Mouse (Mus musculus): ENCODE measurements around the gene Rfc1. TPM values are rescaled to one million over a fixed set of nuclear protein-coding genes. Genes with fewer than 3 reads are reported as not detected.

Gene Rfc1
- 72.1 and 73.1 TPM in 2 replicates for polyA plus RNA-seq (2014; fragmentation: Nextera tagmentation; extraction: Ambion mirVana)

GRCm38 (mm10) chr5:65335298-65336074, at the start of gene Rfc1:
Gene Rfc1 (minus strand): TSS chr5:65335670.
- H3K4me1 ChIP-seq (ENCODE audit: control insufficient read depth, insufficient read depth, low read length) = peaks cover 3% of the 10 kb centered on the region; the same call in 1 of the 2 replicates
- H3K27ac ChIP-seq (ENCODE audit: low read depth, low read length) = peak within 1 kb of the TSS; percentile 77; the same call in 1 of the 2 replicates
- under 1% methylated on average over 65 of the region's 65 CpGs for WGBS (ENCODE audit: insufficient replicate concordance)
- H3K4me2 ChIP-seq = peak within 1 kb of the TSS; percentile 85
- ATAC-seq (replicated peaks; ENCODE audit: insufficient number of reproducible peaks, low FRiP score, low TSS enrichment) = peak; percentile 91
- no peaks in the 10 kb centered on the region for H3K27me3 ChIP-seq (ENCODE audit: control insufficient read depth, insufficient read depth, low read length)
- peak within 1 kb of the TSS; percentile 83 for H3K4me3 ChIP-seq (ENCODE audit: low read depth, low read length)
- no peaks in the 10 kb centered on the region for H3K9me3 ChIP-seq (replicated peaks; ENCODE audit: control insufficient read depth, low read length)
- H3K9ac ChIP-seq (ENCODE audit: low read depth, low read length) = peak within 1 kb of the TSS; percentile 85
- H3K36me3 ChIP-seq (ENCODE audit: control insufficient read depth, insufficient read depth, low read length) = no peaks in the 10 kb centered on the region; the same call in 1 of the 2 replicates

- no peak overlapping the region for H3K4me3 ChIP-seq (ENCODE audit: low read depth, low read length)
These were observed 39.3 kb upstream of the Rfc1 start for GRCm38 (mm10) chr5:65374746-65375145.

GRCm38 (mm10) chr5:65371551-65371950, 36.1 kb upstream of the Rfc1 start:
- no peaks in the 10 kb centered on the region for H3K36me3 ChIP-seq (ENCODE audit: control insufficient read depth, insufficient read depth, low read length)
- no peak overlapping the region for H3K4me2 ChIP-seq
- no peaks in the 10 kb centered on the region for H3K4me1 ChIP-seq (ENCODE audit: control insufficient read depth, insufficient read depth, low read length)
- no peak overlapping the region for H3K27ac ChIP-seq (ENCODE audit: low read depth, low read length)
- H3K27me3 ChIP-seq (ENCODE audit: control insufficient read depth, insufficient read depth, low read length) = no peaks in the 10 kb centered on the region
- no peaks in the 10 kb centered on the region for H3K9me3 ChIP-seq (replicated peaks; ENCODE audit: control insufficient read depth, low read length)
- no peak overlapping the region for H3K9ac ChIP-seq (ENCODE audit: low read depth, low read length)
- 92% methylated on average over 7 of the region's 7 CpGs for WGBS (ENCODE audit: insufficient replicate concordance)
- ATAC-seq (replicated peaks; ENCODE audit: insufficient number of reproducible peaks, low FRiP score, low TSS enrichment) = no peak
- H3K4me3 ChIP-seq (ENCODE audit: low read depth, low read length) = no peak overlapping the region

More at GRCm38 (mm10) chr5:65374746-65375145, 39.3 kb upstream of the Rfc1 start:
- H3K27ac ChIP-seq (ENCODE audit: low read depth, low read length) = no peak overlapping the region
- H3K9me3 ChIP-seq (replicated peaks; ENCODE audit: control insufficient read depth, low read length) = no peaks in the 10 kb centered on the region
- H3K27me3 ChIP-seq (ENCODE audit: control insufficient read depth, insufficient read depth, low read length) = no peaks in the 10 kb centered on the region
- no peaks in the 10 kb centered on the region for H3K36me3 ChIP-seq (ENCODE audit: control insufficient read depth, insufficient read depth, low read length)
- no peak for ATAC-seq (replicated peaks; ENCODE audit: insufficient number of reproducible peaks, low FRiP score, low TSS enrichment)
- no peak overlapping the region for H3K9ac ChIP-seq (ENCODE audit: low read depth, low read length)
- no peak overlapping the region for H3K4me2 ChIP-seq
- H3K4me1 ChIP-seq (ENCODE audit: control insufficient read depth, insufficient read depth, low read length) = no peaks in the 10 kb centered on the region
- 80% methylated on average over 7 of the region's 7 CpGs for WGBS (ENCODE audit: insufficient replicate concordance)

- 68% methylated on average over 11 of the region's 11 CpGs for WGBS (ENCODE audit: insufficient replicate concordance)
- H3K4me2 ChIP-seq = no peak overlapping the region
- no peak for ATAC-seq (replicated peaks; ENCODE audit: insufficient number of reproducible peaks, low FRiP score, low TSS enrichment)
- H3K4me3 ChIP-seq (ENCODE audit: low read depth, low read length) = no peak overlapping the region
- no peaks in the 10 kb centered on the region for H3K36me3 ChIP-seq (ENCODE audit: control insufficient read depth, insufficient read depth, low read length)
- H3K4me1 ChIP-seq (ENCODE audit: control insufficient read depth, insufficient read depth, low read length) = no peaks in the 10 kb centered on the region
- H3K27ac ChIP-seq (ENCODE audit: low read depth, low read length) = no peak overlapping the region
- H3K9ac ChIP-seq (ENCODE audit: low read depth, low read length) = no peak overlapping the region
- H3K27me3 ChIP-seq (ENCODE audit: control insufficient read depth, insufficient read depth, low read length) = no peaks in the 10 kb centered on the region
- no peaks in the 10 kb centered on the region for H3K9me3 ChIP-seq (replicated peaks; ENCODE audit: control insufficient read depth, low read length)
These were observed 32.4 kb upstream of the Rfc1 start for GRCm38 (mm10) chr5:65367837-65368236.

- no peaks in the 10 kb centered on the region for H3K27me3 ChIP-seq (ENCODE audit: control insufficient read depth, insufficient read depth, low read length)
- H3K36me3 ChIP-seq (ENCODE audit: control insufficient read depth, insufficient read depth, low read length) = no peaks in the 10 kb centered on the region
- no peaks in the 10 kb centered on the region for H3K4me1 ChIP-seq (ENCODE audit: control insufficient read depth, insufficient read depth, low read length)
- WGBS (ENCODE audit: insufficient replicate concordance) = 81% methylated on average over 3 of the region's 3 CpGs
- ATAC-seq (replicated peaks; ENCODE audit: insufficient number of reproducible peaks, low FRiP score, low TSS enrichment) = no peak
- H3K9me3 ChIP-seq (replicated peaks; ENCODE audit: control insufficient read depth, low read length) = no peaks in the 10 kb centered on the region
- H3K27ac ChIP-seq (ENCODE audit: low read depth, low read length) = no peak overlapping the region
- H3K9ac ChIP-seq (ENCODE audit: low read depth, low read length) = no peak overlapping the region
- no peak overlapping the region for H3K4me2 ChIP-seq
- no peak overlapping the region for H3K4me3 ChIP-seq (ENCODE audit: low read depth, low read length)
These were observed 22.3 kb upstream of the Rfc1 start for GRCm38 (mm10) chr5:65357771-65358170.

- no peak overlapping the region for H3K4me3 ChIP-seq (ENCODE audit: low read depth, low read length)
- no peak for ATAC-seq (replicated peaks; ENCODE audit: insufficient number of reproducible peaks, low FRiP score, low TSS enrichment)
- H3K9me3 ChIP-seq (replicated peaks; ENCODE audit: control insufficient read depth, low read length) = no peaks in the 10 kb centered on the region
- whole genome bisulfite sequencing (ENCODE audit: insufficient replicate concordance) = 77% methylated on average over 6 of the region's 6 CpGs
- H3K9ac ChIP-seq (ENCODE audit: low read depth, low read length) = no peak overlapping the region
- no peaks in the 10 kb centered on the region for H3K4me1 ChIP-seq (ENCODE audit: control insufficient read depth, insufficient read depth, low read length)
- H3K27ac ChIP-seq (ENCODE audit: low read depth, low read length) = no peak overlapping the region
- no peaks in the 10 kb centered on the region for H3K27me3 ChIP-seq (ENCODE audit: control insufficient read depth, insufficient read depth, low read length)
- H3K36me3 ChIP-seq (ENCODE audit: control insufficient read depth, insufficient read depth, low read length) = no peaks in the 10 kb centered on the region
- no peak overlapping the region for H3K4me2 ChIP-seq
These were observed 21.4 kb upstream of the Rfc1 start for GRCm38 (mm10) chr5:65356851-65357250.

GRCm38 (mm10) chr5:65354985-65355384, 19.5 kb upstream of the Rfc1 start:
- H3K4me1 ChIP-seq (ENCODE audit: control insufficient read depth, insufficient read depth, low read length) = no peaks in the 10 kb centered on the region
- H3K36me3 ChIP-seq (ENCODE audit: control insufficient read depth, insufficient read depth, low read length) = no peaks in the 10 kb centered on the region
- H3K4me3 ChIP-seq (ENCODE audit: low read depth, low read length) = no peak overlapping the region
- no peak overlapping the region for H3K27ac ChIP-seq (ENCODE audit: low read depth, low read length)
- no peaks in the 10 kb centered on the region for H3K9me3 ChIP-seq (replicated peaks; ENCODE audit: control insufficient read depth, low read length)
- no peak overlapping the region for H3K9ac ChIP-seq (ENCODE audit: low read depth, low read length)
- 72% methylated on average over 5 of the region's 5 CpGs for WGBS (ENCODE audit: insufficient replicate concordance)
- ATAC-seq (replicated peaks; ENCODE audit: insufficient number of reproducible peaks, low FRiP score, low TSS enrichment) = no peak
- H3K4me2 ChIP-seq = no peak overlapping the region
- no peaks in the 10 kb centered on the region for H3K27me3 ChIP-seq (ENCODE audit: control insufficient read depth, insufficient read depth, low read length)

GRCm38 (mm10) chr5:65354097-65354496, 18.6 kb upstream of the Rfc1 start:
- H3K9me3 ChIP-seq (replicated peaks; ENCODE audit: control insufficient read depth, low read length) = no peaks in the 10 kb centered on the region
- H3K4me2 ChIP-seq = no peak overlapping the region
- ATAC-seq (replicated peaks; ENCODE audit: insufficient number of reproducible peaks, low FRiP score, low TSS enrichment) = no peak
- H3K27ac ChIP-seq (ENCODE audit: low read depth, low read length) = no peak overlapping the region
- no peaks in the 10 kb centered on the region for H3K27me3 ChIP-seq (ENCODE audit: control insufficient read depth, insufficient read depth, low read length)
- no peaks in the 10 kb centered on the region for H3K4me1 ChIP-seq (ENCODE audit: control insufficient read depth, insufficient read depth, low read length)
- no peak overlapping the region for H3K9ac ChIP-seq (ENCODE audit: low read depth, low read length)
- no peaks in the 10 kb centered on the region for H3K36me3 ChIP-seq (ENCODE audit: control insufficient read depth, insufficient read depth, low read length)
- 67% methylated on average over 3 of the region's 3 CpGs for WGBS (ENCODE audit: insufficient replicate concordance)
- no peak overlapping the region for H3K4me3 ChIP-seq (ENCODE audit: low read depth, low read length)

GRCm38 (mm10) chr5:65350508-65350907, 15.0 kb upstream of the Rfc1 start:
- ATAC-seq (replicated peaks; ENCODE audit: insufficient number of reproducible peaks, low FRiP score, low TSS enrichment) = no peak
- Histone ChIP-seq H3K27ac (ENCODE audit: low read depth, low read length) (no peak overlapping the region), H3K4me2 (no peak overlapping the region), H3K4me1 (ENCODE audit: control insufficient read depth, insufficient read depth, low read length) (no peaks in the 10 kb centered on the region), H3K36me3 (ENCODE audit: control insufficient read depth, insufficient read depth, low read length) (no peaks in the 10 kb centered on the region), H3K27me3 (ENCODE audit: control insufficient read depth, insufficient read depth, low read length) (no peaks in the 10 kb centered on the region), H3K9me3 (replicated peaks; ENCODE audit: control insufficient read depth, low read length) (no peaks in the 10 kb centered on the region), H3K9ac (ENCODE audit: low read depth, low read length) (no peak overlapping the region), H3K4me3 (ENCODE audit: low read depth, low read length) (no peak overlapping the region)
- 73% methylated on average over 10 of the region's 10 CpGs for WGBS (ENCODE audit: insufficient replicate concordance)

Data from heart, embryonic 11.5 days (tissue).